Mouse (Mus musculus) erythroid progenitor cell, adult 5-6 weeks (primary cell): ENCODE results near the gene Fcgrt. TPM values are rescaled to one million over a fixed set of nuclear protein-coding genes. Genes with fewer than 3 reads are reported as not detected.

Experiments
- ATAC-seq: replicated peaks from 2 replicates; pipeline ENCODE4 v1.8.0; 2016; ENCODE audit warnings: moderate number of reproducible peaks, mild to moderate bottlenecking, moderate TSS enrichment, inconsistent platforms; ENCODE audit not compliant: poor library complexity, low FRiP score, severe bottlenecking
- total RNA-seq, 2 experiments: library from RNA; stranded (forward) in 1 of 2; stranded (reverse) in 1 of 2; fragments of 150-400 nt in 1 of 2; fragments of 186-747, 209-891 nt in 1 of 2; gene quantifications; 2 replicates each; pipeline versions ENCODE4 v1.2.3 to v1.2.4; 2015 to 2017; ENCODE audit warnings: low replicate concordance in 2 of 2

Gene Fcgrt
- total RNA-seq, 2 experiments from 2014 or later, result 9.7 to 10.5 TPM

- ATAC-seq, result no peak
These were observed 36.3 kb downstream of the Fcgrt start for GRCm38 (mm10) chr7:45067190-45067999.

- ATAC-seq, result peak; percentile 96
These were observed 41.3 kb downstream of the Fcgrt start, which contains the start of the genes Nosip and Prrg2 for GRCm38 (mm10) chr7:45062239-45062835. Gene Nosip (plus strand): TSS chr7:45062429. Gene Prrg2 (minus strand): TSS chr7:45062677.

GRCm38 (mm10) chr7:45061532-45062075 is 42.0 kb downstream of the Fcgrt start:
- peak; percentile 23 for ATAC-seq

GRCm38 (mm10) chr7:45060632-45061122 is 43.0 kb downstream of the Fcgrt start:
- ATAC-seq, result no peak

- no peak for ATAC-seq
These were observed 44.8 kb downstream of the Fcgrt start for GRCm38 (mm10) chr7:45058607-45059571.

GRCm38 (mm10) chr7:45056972-45057348 is 46.7 kb downstream of the Fcgrt start:
- no peak for ATAC-seq

- ATAC-seq, result no peak
These were observed 47.2 kb downstream of the Fcgrt start for GRCm38 (mm10) chr7:45056329-45056971.

GRCm38 (mm10) chr7:45053931-45054510 is 49.6 kb downstream of the Fcgrt start:
- ATAC-seq, result peak; percentile 88

GRCm38 (mm10) chr7:45053117-45053930 is 50.3 kb downstream of the Fcgrt start:
- no peak; the same call in 1 of the 2 replicates for ATAC-seq

- no peak for ATAC-seq
These were observed 50.9 kb downstream of the Fcgrt start, which contains the start of gene Prr12 for GRCm38 (mm10) chr7:45052862-45053116. Gene Prr12 (minus strand): TSS chr7:45052881.

- ATAC-seq, result no peak
These were observed 51.3 kb downstream of the Fcgrt start for GRCm38 (mm10) chr7:45052181-45052861.

- no peak for ATAC-seq
These were observed 52.1 kb downstream of the Fcgrt start for GRCm38 (mm10) chr7:45051601-45051974.

GRCm38 (mm10) chr7:45050945-45051600 is 52.6 kb downstream of the Fcgrt start:
- ATAC-seq, result no peak

- no peak for ATAC-seq
These were observed 54.6 kb downstream of the Fcgrt start for GRCm38 (mm10) chr7:45048923-45049657.

GRCm38 (mm10) chr7:45048001-45048890 is 55.4 kb downstream of the Fcgrt start:
- ATAC-seq, result no peak

- no peak for ATAC-seq
These were observed 56.2 kb downstream of the Fcgrt start for GRCm38 (mm10) chr7:45047491-45047890.
